Mouse (Mus musculus) liver, embryonic 15.5 days (tissue): ENCODE results near the gene 2510009E07Rik. TPM values are rescaled to one million over a fixed set of nuclear protein-coding genes. Genes with fewer than 3 reads are reported as not detected.

Experiments used
- ATAC-seq: fragments of 200-750 bp; cut with Nextera tagmentation; 2 replicates; pipeline ENCODE4 v1.8.0; 2017; ENCODE audit warnings: moderate number of reproducible peaks, mild to moderate bottlenecking, moderate library complexity; ENCODE audit not compliant: insufficient read depth
- H3K27ac ChIP-seq: fragments of 300-500 bp; sonication (generic); replicated peaks from 2 replicates; pipeline ENCODE4 v1.5.1; 2015; ENCODE audit warnings: mild to moderate bottlenecking, inconsistent platforms
- H3K27me3 ChIP-seq: fragments of 300-500 bp; sonication (generic); 2 replicates; pipeline ENCODE4 v1.6.1; 2015; ENCODE audit warnings: mild to moderate bottlenecking, inconsistent platforms
- H3K36me3 ChIP-seq: fragments of 300-500 bp; sonication (generic); replicated peaks from 2 replicates; pipeline ENCODE4 v1.6.1; 2015; ENCODE audit warnings: moderate library complexity, mild to moderate bottlenecking, inconsistent platforms
- H3K4me1 ChIP-seq: fragments of 300-500 bp; sonication (generic); replicated peaks from 2 replicates; pipeline ENCODE4 v1.6.1; 2015; ENCODE audit warnings: inconsistent platforms
- H3K4me2 ChIP-seq: fragments of 300-500 bp; sonication (generic); 2 replicates; pipeline ENCODE4 v1.6.1; 2015; ENCODE audit warnings: moderate library complexity, mild to moderate bottlenecking, inconsistent platforms
- H3K4me3 ChIP-seq: fragments of 300-500 bp; sonication (generic); replicated peaks from 2 replicates; pipeline ENCODE4 v1.5.1; 2015; ENCODE audit warnings: mild to moderate bottlenecking, inconsistent platforms
- H3K9ac ChIP-seq: fragments of 300-500 bp; sonication (generic); 2 replicates; pipeline ENCODE4 v1.6.1; 2015; ENCODE audit warnings: moderate library complexity, mild to moderate bottlenecking, inconsistent platforms
- H3K9me3 ChIP-seq: fragments of 300-500 bp; sonication (generic); replicated peaks from 2 replicates; pipeline ENCODE4 v1.6.1; 2016; ENCODE audit warnings: inconsistent platforms
- WGBS: fragments of 180-500 bp; shearing (Covaris S2); methylation state at CpG from one replicate; pipeline ENCODE4 v1.1.7; 2015; ENCODE audit warnings: mixed read lengths; ENCODE audit not compliant: insufficient replicate concordance; 5-methylcytosine and 5-hydroxymethylcytosine counted together
- polyA plus RNA-seq: library from polyadenylated mRNA; unstranded; fragments of >200 nt; fragmentation: Nextera tagmentation; extraction: Ambion mirVana; gene quantifications from 2 replicates; pipeline ENCODE4 v1.2.1, GENCODE M21; 2015

Gene 2510009E07Rik
- polyA plus RNA-seq, 1 experiment from 2014 or later: 3.0 TPM

DNA sequence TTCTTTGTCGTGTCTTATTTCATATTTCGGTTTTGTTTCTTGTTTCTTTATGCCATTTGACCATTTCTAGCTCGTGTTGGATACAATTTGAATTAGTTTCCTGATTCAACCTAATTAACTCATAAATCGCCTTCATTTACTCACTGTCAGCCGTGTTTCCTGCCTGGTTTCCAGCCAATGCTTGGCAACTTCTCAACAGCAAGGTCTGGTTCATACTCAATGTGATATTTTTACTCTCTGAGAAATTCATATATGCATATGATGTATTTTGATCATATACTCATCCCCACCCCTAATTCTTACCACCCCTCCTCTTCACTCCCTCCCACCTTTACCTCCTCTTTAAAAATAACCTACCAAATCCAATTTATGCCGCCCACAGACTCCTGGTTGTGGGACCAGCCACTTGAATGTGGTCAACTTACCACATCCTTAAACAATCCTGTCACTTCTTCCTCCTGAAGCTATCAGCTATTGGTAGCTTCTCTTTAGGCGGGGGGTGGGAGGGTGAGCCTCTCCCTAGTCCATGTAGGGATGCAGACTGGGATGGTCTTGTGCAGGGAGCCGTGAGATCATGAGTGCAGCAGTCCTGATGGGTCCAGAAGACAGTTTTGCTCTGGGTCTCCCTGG is 87.3 kb downstream of the 2510009E07Rik start:
- Histone ChIP-seq H3K27ac (no peak overlapping the region), H3K9ac (no peak overlapping the region), H3K36me3 (no peaks in the 10 kb centered on the region), H3K4me3 (no peak overlapping the region), H3K27me3 (no peaks in the 10 kb centered on the region), H3K4me2 (no peak overlapping the region), H3K4me1 (no peaks in the 10 kb centered on the region), H3K9me3 (no peaks in the 10 kb centered on the region)
- 50% methylated on average over 8 of the region's 8 CpGs for WGBS
- no peak for ATAC-seq

DNA sequence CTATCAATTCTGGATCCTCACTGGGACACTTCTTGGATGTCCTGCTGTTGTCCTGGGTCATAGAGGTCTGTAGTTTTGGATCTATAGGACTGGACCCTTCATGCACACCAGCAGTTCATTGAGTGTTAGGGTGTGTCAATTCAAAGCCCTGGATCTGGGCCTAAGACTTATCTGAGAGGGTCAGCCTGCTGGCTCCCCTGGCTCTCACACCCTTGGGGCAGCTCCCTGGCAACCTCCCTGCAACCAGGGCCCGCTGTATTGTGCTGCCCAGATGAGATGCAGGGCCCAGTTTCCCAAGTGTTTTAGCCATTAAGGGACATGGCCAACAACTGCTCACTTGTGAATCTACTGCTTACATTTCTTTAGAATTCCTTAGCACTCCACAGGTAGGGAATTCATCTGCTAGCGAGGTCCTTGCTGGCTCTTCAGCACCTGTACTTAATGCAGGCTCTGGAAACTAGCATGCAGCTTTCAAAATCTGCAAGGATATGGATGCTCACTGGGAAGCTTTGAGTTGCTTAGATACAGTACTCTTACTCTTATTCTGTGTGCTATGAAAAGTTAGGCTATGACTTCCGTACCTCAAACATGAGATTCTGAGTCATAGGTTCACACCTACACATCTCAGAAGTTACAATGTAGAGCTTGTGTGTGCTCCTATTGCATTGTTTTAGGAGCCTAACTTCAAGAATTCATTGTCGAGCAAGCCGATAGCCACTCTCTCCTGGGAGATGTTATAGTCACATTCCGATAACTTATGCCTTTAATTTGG is 88.0 kb downstream of the 2510009E07Rik start:
- ATAC-seq: no peak
- no peak overlapping the region for H3K4me3 ChIP-seq

GRCm38 (mm10) chr16:21604354-21604753 is 90.1 kb downstream of the 2510009E07Rik start:
- no peak overlapping the region for H3K4me2 ChIP-seq
- H3K4me1 ChIP-seq: no peaks in the 10 kb centered on the region
- H3K9ac ChIP-seq: no peak overlapping the region
- no peak overlapping the region for H3K4me3 ChIP-seq
- H3K36me3 ChIP-seq: no peaks in the 10 kb centered on the region
- H3K9me3 ChIP-seq: no peaks in the 10 kb centered on the region
- H3K27ac ChIP-seq: no peak overlapping the region
- ATAC-seq: no peak
- 64% methylated on average over 6 of the region's 6 CpGs for WGBS
- no peaks in the 10 kb centered on the region for H3K27me3 ChIP-seq

More for the DNA sequence above, 88.0 kb downstream of the 2510009E07Rik start:
- 76% methylated on average over 6 of the region's 6 CpGs for WGBS
- no peaks in the 10 kb centered on the region for H3K36me3 ChIP-seq
- H3K9ac ChIP-seq: no peak overlapping the region
- no peak overlapping the region for H3K27ac ChIP-seq
- H3K27me3 ChIP-seq: no peaks in the 10 kb centered on the region
- H3K9me3 ChIP-seq: no peaks in the 10 kb centered on the region
- no peak overlapping the region for H3K4me2 ChIP-seq
- no peaks in the 10 kb centered on the region for H3K4me1 ChIP-seq

Other genes starting within 250 kb of the 2510009E07Rik start
- gene Ehhadh, start 93.1 kb upstream of the 2510009E07Rik start, polyA plus RNA-seq: 10.5 and 11.3 TPM in 2 replicates
- gene Map3k13, start 99.7 kb upstream of the 2510009E07Rik start, polyA plus RNA-seq: 0.38 and 0.53 TPM in 2 replicates